Mouse (Mus musculus) midbrain, embryonic 10.5 days (tissue): ENCODE data around the gene Hells. TPM values are rescaled to one million over a fixed set of nuclear protein-coding genes. Genes with fewer than 3 reads are reported as not detected.

Experiments used
- DNase-seq: peaks from one replicate; pipeline ENCODE4 v3.0.0-alpha.2; 2017; ENCODE audit warnings: low spot score
- H3K27ac ChIP-seq: fragments of 300-500 bp; sonication (generic); replicated peaks from 2 replicates; pipeline ENCODE4 v1.5.1; 2016; ENCODE audit warnings: mild to moderate bottlenecking
- H3K27me3 ChIP-seq: fragments of 300-500 bp; sonication (generic); 2 replicates; pipeline ENCODE4 v1.6.1; 2016; ENCODE audit warnings: low read depth, mild to moderate bottlenecking; ENCODE audit not compliant: poor library complexity, severe bottlenecking
- H3K36me3 ChIP-seq: fragments of 300-500 bp; sonication (generic); 2 replicates; pipeline ENCODE4 v1.6.1; 2016; ENCODE audit warnings: mild to moderate bottlenecking, moderate library complexity
- H3K4me1 ChIP-seq: fragments of 300-500 bp; sonication (generic); 2 replicates; pipeline ENCODE4 v1.6.1; 2016
- H3K4me3 ChIP-seq: fragments of 300-500 bp; sonication (generic); 2 replicates; pipeline ENCODE4 v1.5.1; 2016; ENCODE audit warnings: mild to moderate bottlenecking, moderate library complexity
- H3K9me3 ChIP-seq: fragments of 300-500 bp; sonication (generic); replicated peaks from 2 replicates; pipeline ENCODE4 v1.6.1; 2016; ENCODE audit warnings: mild to moderate bottlenecking
- WGBS: fragments of 180-500 bp; shearing (Covaris S2); methylation state at CpG from one replicate; pipeline ENCODE4 v1.1.7; 2016; 5-methylcytosine and 5-hydroxymethylcytosine counted together
- polyA plus RNA-seq: library from polyadenylated mRNA; unstranded; fragments of >200 nt; fragmentation: Nextera tagmentation; extraction: Ambion mirVana; gene quantifications from 2 replicates; pipeline ENCODE4 v1.2.1, GENCODE M21; 2016

Gene Hells
- 87.0 and 102 TPM in 2 replicates for polyA plus RNA-seq

GRCm38 (mm10) chr19:38930788-38931565 is at the start of gene Hells:
TSS of gene Hells (plus strand) at chr19:38930915.
- peaks cover 36% of the 10 kb centered on the region for H3K36me3 ChIP-seq
- H3K4me3 ChIP-seq = peak within 1 kb of the TSS; percentile 89
- peak; percentile 91 for DNase-seq
- peaks cover 18% of the 10 kb centered on the region for H3K4me1 ChIP-seq
- no peaks in the 10 kb centered on the region for H3K27me3 ChIP-seq
- under 1% methylated on average over 76 of the region's 76 CpGs for WGBS
- peak within 1 kb of the TSS; percentile 98 for H3K27ac ChIP-seq
- H3K9me3 ChIP-seq = no peaks in the 10 kb centered on the region

- no peaks in the 10 kb centered on the region for H3K4me1 ChIP-seq
Observed at GRCm38 (mm10) chr19:38901146-38902135, 29.3 kb upstream of the Hells start.

DNA sequence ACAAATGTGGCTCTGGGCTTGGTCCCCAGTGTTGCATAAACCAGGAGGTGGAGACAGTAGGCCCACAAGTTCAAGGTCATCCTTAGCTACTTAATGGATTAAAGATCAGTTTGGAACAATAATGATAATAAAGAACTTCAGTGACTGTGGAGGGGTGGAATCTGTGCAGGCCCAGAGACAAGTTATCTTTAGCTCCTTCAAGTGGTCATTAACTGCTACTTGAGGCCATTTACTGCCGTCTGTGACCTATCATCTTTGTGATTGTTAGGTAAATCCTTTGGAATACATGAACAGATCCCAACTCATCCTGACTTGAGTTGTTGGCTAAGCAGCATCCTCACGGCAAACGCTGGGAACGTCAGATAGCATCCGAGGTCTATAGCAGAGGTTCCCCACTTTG is 28.2 kb upstream of the Hells start:
- no peak overlapping the region for H3K27ac ChIP-seq
- DNase-seq = no peak
- no peak overlapping the region for H3K4me3 ChIP-seq
- H3K36me3 ChIP-seq = peaks cover 11% of the 10 kb centered on the region; the same call in 1 of the 2 replicates
- no peaks in the 10 kb centered on the region for H3K9me3 ChIP-seq
- WGBS = 92% methylated on average over 5 of the region's 5 CpGs
- H3K4me1 ChIP-seq = no peaks in the 10 kb centered on the region
- no peaks in the 10 kb centered on the region for H3K27me3 ChIP-seq

More at GRCm38 (mm10) chr19:38901146-38902135, 29.3 kb upstream of the Hells start:
- H3K9me3 ChIP-seq = no peaks in the 10 kb centered on the region
- no peaks in the 10 kb centered on the region for H3K27me3 ChIP-seq
- 86% methylated on average over 12 of the region's 12 CpGs for WGBS
- no peak for DNase-seq
- H3K4me3 ChIP-seq = no peak overlapping the region
- peaks cover 11% of the 10 kb centered on the region; the same call in 1 of the 2 replicates for H3K36me3 ChIP-seq
- no peak overlapping the region for H3K27ac ChIP-seq

GRCm38 (mm10) chr19:38913786-38914185 is 16.9 kb upstream of the Hells start:
- H3K36me3 ChIP-seq = peaks cover 11% of the 10 kb centered on the region
- H3K27me3 ChIP-seq = no peaks in the 10 kb centered on the region
- 96% methylated on average over 9 of the region's 9 CpGs for WGBS
- no peak for DNase-seq
- H3K27ac ChIP-seq = no peak overlapping the region
- no peaks in the 10 kb centered on the region for H3K9me3 ChIP-seq
- no peaks in the 10 kb centered on the region for H3K4me1 ChIP-seq
- no peak overlapping the region for H3K4me3 ChIP-seq

DNA sequence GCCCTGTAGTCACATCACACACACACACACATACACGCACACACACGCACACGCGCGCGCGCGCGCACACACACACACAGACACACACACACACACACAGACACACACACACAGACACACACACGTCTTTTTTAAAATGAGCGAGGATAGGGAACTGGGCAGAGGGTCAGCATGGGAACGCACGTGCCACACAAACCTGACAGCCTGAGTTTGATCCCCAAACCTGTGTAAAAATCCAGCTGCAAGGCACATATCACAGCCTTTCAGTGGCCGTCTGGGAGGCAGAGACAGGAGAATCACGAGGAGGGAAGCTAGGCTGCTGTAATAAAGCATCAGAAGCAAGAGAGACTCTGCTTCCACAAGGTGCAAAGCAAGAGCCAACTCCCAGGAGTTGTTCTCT is 15.8 kb upstream of the Hells start:
- no peaks in the 10 kb centered on the region for H3K4me1 ChIP-seq
- H3K36me3 ChIP-seq = peaks cover 11% of the 10 kb centered on the region
- no peaks in the 10 kb centered on the region for H3K9me3 ChIP-seq
- DNase-seq = no peak
- H3K27ac ChIP-seq = no peak overlapping the region
- H3K27me3 ChIP-seq = no peaks in the 10 kb centered on the region
- no peak overlapping the region for H3K4me3 ChIP-seq
- 92% methylated on average over 15 of the region's 15 CpGs for whole genome bisulfite sequencing

DNA sequence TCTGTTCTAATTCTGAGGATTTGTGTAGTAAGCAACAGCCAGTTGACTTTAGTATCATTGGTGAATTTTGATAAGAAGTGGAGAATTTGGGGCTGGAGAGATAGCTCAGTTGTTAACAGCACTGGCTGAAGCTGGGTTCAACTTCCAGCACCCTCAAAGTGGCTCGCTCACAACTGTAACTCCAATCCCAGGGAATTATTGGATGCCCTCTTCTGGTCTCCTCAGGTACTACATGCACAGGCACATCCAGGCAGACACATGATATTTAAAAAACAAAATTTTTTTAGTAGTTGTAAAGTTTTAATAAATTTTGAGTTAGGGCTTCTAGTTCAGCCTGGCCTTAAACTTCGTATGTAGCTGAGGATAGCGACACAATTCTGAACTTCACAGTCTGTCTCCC is 15.0 kb upstream of the Hells start:
- Histone ChIP-seq H3K4me3 (no peak overlapping the region), H3K27ac (no peak overlapping the region), H3K36me3 (peaks cover 14% of the 10 kb centered on the region), H3K27me3 (no peaks in the 10 kb centered on the region), H3K4me1 (no peaks in the 10 kb centered on the region), H3K9me3 (no peaks in the 10 kb centered on the region)
- WGBS = 50% methylated on average over 3 of the region's 3 CpGs
- peak; percentile 33 for DNase-seq

- no peak for DNase-seq
- Histone ChIP-seq H3K4me3 (no peak overlapping the region), H3K27me3 (no peaks in the 10 kb centered on the region), H3K27ac (no peak overlapping the region), H3K36me3 (peaks cover 12% of the 10 kb centered on the region), H3K9me3 (no peaks in the 10 kb centered on the region), H3K4me1 (peaks cover 18% of the 10 kb centered on the region)
- 92% methylated on average over 10 of the region's 11 CpGs for WGBS
Observed at GRCm38 (mm10) chr19:38928481-38929158, 2.1 kb upstream of the Hells start.

- Histone ChIP-seq H3K9me3 (no peaks in the 10 kb centered on the region), H3K27me3 (no peaks in the 10 kb centered on the region), H3K27ac (no peak overlapping the region), H3K36me3 (peaks cover 22% of the 10 kb centered on the region), H3K4me1 (peaks cover 18% of the 10 kb centered on the region), H3K4me3 (peak overlapping the region; percentile 89)
- WGBS = 79% methylated on average over 13 of the region's 13 CpGs
- no peak for DNase-seq
Observed at GRCm38 (mm10) chr19:38929471-38930251, 1.1 kb upstream of the Hells start.

DNA sequence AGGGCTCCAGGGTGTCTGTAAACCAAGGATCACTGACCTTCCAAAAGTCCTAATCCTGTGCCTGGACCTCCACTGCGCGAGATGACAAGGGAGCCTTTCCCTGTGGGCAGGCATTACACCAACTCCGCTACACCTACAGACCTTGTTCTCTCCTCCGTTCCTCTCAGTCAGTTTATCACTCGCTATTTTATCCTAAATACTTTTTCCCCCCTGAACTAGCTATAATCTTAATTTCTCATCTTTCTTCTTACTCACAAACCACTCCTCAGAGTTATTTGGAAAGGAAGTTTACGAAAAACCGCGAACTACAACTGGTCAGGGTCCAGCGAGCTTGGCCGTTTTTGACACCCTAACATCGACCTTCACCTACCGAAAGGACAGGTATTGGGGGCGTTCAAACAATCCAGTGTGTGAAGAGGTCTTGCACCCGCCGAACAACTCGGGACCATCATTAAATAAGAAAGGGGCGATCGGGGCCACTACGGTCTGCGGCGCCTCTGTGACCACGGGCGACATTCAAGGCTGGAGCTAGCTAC is 395 bp upstream of the Hells start:
- peak; percentile 24 for DNase-seq
- Histone ChIP-seq H3K27ac (peak overlapping the region; percentile 98), H3K36me3 (peaks cover 29% of the 10 kb centered on the region), H3K4me3 (peak overlapping the region; percentile 89), H3K27me3 (no peaks in the 10 kb centered on the region), H3K9me3 (no peaks in the 10 kb centered on the region), H3K4me1 (peaks cover 18% of the 10 kb centered on the region)
- WGBS = 4% methylated on average over 23 of the region's 23 CpGs

DNA sequence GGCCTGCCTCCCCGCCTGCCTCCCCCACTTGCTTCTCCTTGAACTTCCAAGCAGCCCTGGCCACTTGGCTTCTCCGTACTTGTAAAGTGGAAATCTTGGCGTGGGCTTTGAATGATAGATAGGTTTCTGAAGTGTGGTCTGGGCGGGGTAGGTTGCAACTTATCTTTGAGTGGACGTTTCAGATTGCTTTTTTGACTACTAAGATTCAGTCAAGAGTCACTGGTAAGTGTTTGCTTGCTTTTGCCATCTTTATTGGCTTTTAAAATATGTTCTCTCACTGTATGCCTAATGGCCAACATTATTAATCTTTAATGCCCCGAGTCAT is 813 bp downstream of the Hells start:
- H3K4me3 ChIP-seq = peak overlapping the region; percentile 89
- no peaks in the 10 kb centered on the region for H3K9me3 ChIP-seq
- H3K27me3 ChIP-seq = no peaks in the 10 kb centered on the region
- H3K27ac ChIP-seq = peak overlapping the region; percentile 98
- peaks cover 18% of the 10 kb centered on the region for H3K4me1 ChIP-seq
- peaks cover 41% of the 10 kb centered on the region for H3K36me3 ChIP-seq
- WGBS = 3% methylated on average over 6 of the region's 6 CpGs
- no peak for DNase-seq

GRCm38 (mm10) chr19:38944590-38945307 is 14.0 kb downstream of the Hells start:
- Histone ChIP-seq H3K27me3 (no peaks in the 10 kb centered on the region), H3K27ac (no peak overlapping the region), H3K9me3 (no peaks in the 10 kb centered on the region), H3K4me3 (no peak overlapping the region), H3K36me3 (peaks cover 97% of the 10 kb centered on the region), H3K4me1 (no peaks in the 10 kb centered on the region)
- DNase-seq = no peak
- WGBS = 95% methylated on average over 2 of the region's 2 CpGs
